Comparison of ENCODE assay signal across 19 mouse cellular contexts in genomic region chr4:109030266-109030665, GRCm38 (mm10).
"Had no signal": no experiment of that assay in that cellular context is flagged by ENCODE, and none has a peak within 500 bp of the region (broad histone marks: within the 10 kb centered on the region; RNA-seq: fewer than 3 reads in every experiment).

No protein-coding gene starts in this region.

- H3K9me3 ChIP-seq: lung, embryonic 15.5 days; megakaryocyte, embryonic 14.5 days; midbrain, embryonic 13.5 days; midbrain, embryonic 15.5 days; neural tube, embryonic 12.5 days had no signal

- H3K27me3 ChIP-seq: lung, embryonic 15.5 days; megakaryocyte, embryonic 14.5 days; midbrain, embryonic 13.5 days; midbrain, embryonic 15.5 days; neural tube, embryonic 12.5 days had no signal

- H3K4me1 ChIP-seq: lung, embryonic 15.5 days; midbrain, embryonic 13.5 days; midbrain, embryonic 15.5 days; neural tube, embryonic 12.5 days had no signal

- H3K27ac ChIP-seq: lung, embryonic 15.5 days; macrophage; midbrain, embryonic 13.5 days; midbrain, embryonic 15.5 days; neural tube, embryonic 12.5 days had no signal

- H3K4me2 ChIP-seq: lung, embryonic 15.5 days; midbrain, embryonic 11.5 days; midbrain, embryonic 13.5 days; midbrain, embryonic 15.5 days; neural tube, embryonic 12.5 days had no signal

- ATAC-seq: lung, postnatal 0 days; midbrain, embryonic 13.5 days; midbrain, embryonic 15.5 days had no signal

- H3K4me3 ChIP-seq: lung, embryonic 15.5 days; megakaryocyte, embryonic 14.5 days; midbrain, embryonic 13.5 days; midbrain, embryonic 15.5 days; neural tube, embryonic 12.5 days had no signal

- H3K9ac ChIP-seq: lung, embryonic 15.5 days; midbrain, embryonic 13.5 days; midbrain, embryonic 15.5 days; neural tube, embryonic 12.5 days had no signal

- DNase-seq: lung, adult 2 months; lung, postnatal 14 days; lung, postnatal 36 days; retina, postnatal 1 day; right cerebral cortex, adult 18-20 months; right cerebral cortex, postnatal 25 days; right cerebral cortex, postnatal 4 days; spleen, adult 18-20 months; thymus, adult 18-20 months; thymus, postnatal 14 days; thymus, postnatal 36 days had no signal
